Mouse (Mus musculus) ES-E14 (cell line): ENCODE measurements around the gene Thrb.

ENCODE experiments used
- MAFK ChIP-seq: IDR thresholded peaks from 2 replicates; pipeline ENCODE4 v1.6.1; 2014; ENCODE audit warnings: mild to moderate bottlenecking, low read depth, low read length, inconsistent platforms; ENCODE audit not compliant: insufficient read depth
- ZC3H11A ChIP-seq: IDR thresholded peaks from 2 replicates; pipeline ENCODE4 v1.6.1; 2012; ENCODE audit warnings: low read depth, mild to moderate bottlenecking, inconsistent platforms, low read length, borderline replicate concordance

DNA sequence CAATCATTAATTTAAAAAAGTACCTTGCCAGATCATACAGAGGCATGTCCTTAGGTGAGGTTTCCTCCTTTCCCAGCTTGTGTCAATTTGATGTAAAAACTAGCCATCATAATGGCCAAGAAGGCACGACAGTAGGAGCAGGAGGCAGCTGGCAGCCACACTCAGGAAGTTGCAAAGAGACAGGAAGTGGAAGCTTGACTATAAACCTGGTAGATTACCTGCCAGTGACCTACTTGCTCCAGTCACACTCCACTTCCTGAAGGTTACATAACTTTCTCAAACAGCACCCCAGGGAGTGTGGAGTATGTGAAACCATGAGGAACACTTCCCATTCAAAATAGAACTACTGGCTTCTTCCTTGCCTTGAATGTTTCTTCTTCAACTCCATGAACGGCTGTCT is 361.7 kb downstream of the Thrb start:
- TF ChIP-seq MAFK, result no peak
- TF ChIP-seq ZC3H11A, result no peak
